Mouse (Mus musculus): Measurements from ENCODE around the gene Rab11b. TPM values are rescaled to one million over a fixed set of nuclear protein-coding genes. Genes with fewer than 3 reads are reported as not detected.
A peak's percentile ranks its signal among the peaks of the same experiment; 100 is the strongest.

The Rab11b gene
- polyA plus RNA-seq, 1 experiment = 406 TPM

DNA sequence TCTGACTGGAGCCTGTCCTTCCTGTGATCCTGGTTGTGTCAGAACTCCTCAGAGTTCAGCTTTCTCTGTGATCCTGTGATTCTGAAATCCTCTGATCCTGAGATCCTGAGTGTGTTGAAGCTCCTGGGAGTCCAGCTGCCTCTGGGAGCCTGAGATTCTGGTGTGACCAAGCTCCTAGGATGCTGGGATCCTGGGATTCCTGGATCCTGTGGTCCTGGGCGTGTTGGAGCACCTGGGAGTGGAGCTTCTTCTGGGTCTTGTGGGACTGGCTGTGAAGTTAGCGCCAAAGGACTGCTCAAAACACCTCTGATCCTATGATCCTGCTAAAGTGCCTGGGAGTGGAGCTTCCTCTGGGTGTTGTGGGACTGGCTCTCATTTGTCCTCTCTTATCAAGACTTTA is 31.9 kb downstream of the Rab11b start:
- Histone ChIP-seq H3K4me1 (ENCODE audit: control insufficient read depth, insufficient read depth, low read length) (no peaks in the 10 kb centered on the region), H3K4me3 (replicated peaks; ENCODE audit: extremely low read depth, low read depth, low read length) (no peak overlapping the region)
- WGBS = 70% methylated on average over 2 of the region's 2 CpGs
- DNase-seq = no peak
- TF ChIP-seq POLR2A (IDR thresholded peaks at IDR 0.05; ENCODE audit: borderline replicate concordance, extremely low read depth, low read depth, low read length) (no peak), CTCF (IDR thresholded peaks at IDR 0.05; ENCODE audit: insufficient read depth, low read length) (no peak)

DNA sequence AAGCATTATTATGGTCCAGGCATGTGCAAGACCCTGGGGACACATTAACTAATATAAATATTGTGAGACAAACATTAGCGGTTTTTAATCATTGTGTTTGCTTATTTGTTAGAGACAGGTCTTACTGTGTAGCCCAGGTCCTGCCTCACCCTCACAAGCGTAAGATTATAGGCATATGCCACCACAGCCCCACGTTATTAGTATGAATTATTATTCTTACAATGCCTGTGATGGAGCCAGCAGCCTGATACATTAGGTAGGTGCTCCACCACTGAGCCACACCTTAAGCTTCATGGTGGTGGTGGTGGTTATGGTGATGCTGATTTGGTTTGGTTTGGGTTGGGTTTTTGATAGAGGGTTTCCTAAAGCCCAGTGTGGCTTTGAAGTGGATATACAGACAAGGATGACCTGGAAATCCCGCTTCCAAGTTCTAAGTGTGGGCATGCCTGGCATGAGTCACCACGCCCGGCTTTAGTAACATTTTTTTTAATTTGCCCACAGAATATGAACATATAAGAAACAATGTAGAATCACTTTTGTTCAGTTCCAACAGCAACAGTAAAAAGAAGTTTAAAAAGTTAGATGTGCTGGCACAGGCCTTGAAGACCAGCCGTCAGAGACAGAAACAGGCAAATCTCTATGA is 40.5 kb downstream of the Rab11b start:
- TF ChIP-seq CTCF (IDR thresholded peaks at IDR 0.05; ENCODE audit: insufficient read depth, low read length) (no peak), POLR2A (IDR thresholded peaks at IDR 0.05; ENCODE audit: borderline replicate concordance, extremely low read depth, low read depth, low read length) (no peak)
- H3K4me3 ChIP-seq (replicated peaks; ENCODE audit: extremely low read depth, low read depth, low read length) = no peak overlapping the region
- 92% methylated on average over 7 of the region's 7 CpGs for WGBS
- no peak for DNase-seq
- no peaks in the 10 kb centered on the region; the same call in 1 of the 2 replicates for H3K4me1 ChIP-seq (ENCODE audit: control insufficient read depth, insufficient read depth, low read length)

DNA sequence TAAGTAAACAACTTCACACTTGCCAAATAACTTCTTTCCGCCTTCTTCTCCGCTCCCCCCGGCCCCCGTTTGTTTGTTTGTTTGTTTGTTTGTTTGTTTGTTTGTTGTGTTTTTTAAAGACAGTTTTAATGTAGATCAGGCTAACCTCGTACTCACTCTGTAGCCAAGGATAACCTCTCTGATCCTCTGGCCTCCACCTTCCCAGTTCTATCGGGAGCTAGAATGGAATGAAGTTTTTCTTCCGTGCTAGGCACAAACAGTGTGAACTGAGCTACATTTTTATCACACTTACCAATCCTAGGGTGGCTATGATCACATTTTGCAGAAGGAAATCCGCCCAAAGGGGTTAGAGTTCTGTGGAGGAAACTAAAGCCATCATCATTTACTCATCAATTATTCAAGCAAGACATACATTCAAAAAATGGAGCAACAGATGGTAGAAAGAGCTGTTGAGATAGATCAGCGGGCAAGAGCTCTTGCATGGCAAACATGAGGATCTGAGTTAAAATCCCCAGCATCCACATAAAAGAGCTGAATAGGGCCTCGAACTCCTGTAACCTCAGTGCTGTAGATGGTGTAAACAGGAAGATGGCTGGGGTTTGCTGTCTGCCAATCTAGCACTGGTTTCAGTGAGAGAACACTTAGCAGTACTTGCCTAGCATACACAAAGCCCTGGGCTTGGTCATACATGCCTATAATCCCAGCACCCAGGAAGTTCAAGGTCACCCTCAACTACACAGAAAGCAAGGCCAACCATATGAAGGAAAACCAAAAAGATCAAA is 41.2 kb downstream of the Rab11b start:
- H3K4me3 ChIP-seq (replicated peaks; ENCODE audit: extremely low read depth, low read depth, low read length) = no peak overlapping the region
- TF ChIP-seq CTCF (IDR thresholded peaks at IDR 0.05; ENCODE audit: insufficient read depth, low read length) (no peak), POLR2A (IDR thresholded peaks at IDR 0.05; ENCODE audit: borderline replicate concordance, extremely low read depth, low read depth, low read length) (no peak)
- 43% methylated on average over 10 of the region's 10 CpGs for WGBS
- DNase-seq = no peak
- H3K4me1 ChIP-seq (ENCODE audit: control insufficient read depth, insufficient read depth, low read length) = no peaks in the 10 kb centered on the region; the same call in 1 of the 2 replicates

DNA sequence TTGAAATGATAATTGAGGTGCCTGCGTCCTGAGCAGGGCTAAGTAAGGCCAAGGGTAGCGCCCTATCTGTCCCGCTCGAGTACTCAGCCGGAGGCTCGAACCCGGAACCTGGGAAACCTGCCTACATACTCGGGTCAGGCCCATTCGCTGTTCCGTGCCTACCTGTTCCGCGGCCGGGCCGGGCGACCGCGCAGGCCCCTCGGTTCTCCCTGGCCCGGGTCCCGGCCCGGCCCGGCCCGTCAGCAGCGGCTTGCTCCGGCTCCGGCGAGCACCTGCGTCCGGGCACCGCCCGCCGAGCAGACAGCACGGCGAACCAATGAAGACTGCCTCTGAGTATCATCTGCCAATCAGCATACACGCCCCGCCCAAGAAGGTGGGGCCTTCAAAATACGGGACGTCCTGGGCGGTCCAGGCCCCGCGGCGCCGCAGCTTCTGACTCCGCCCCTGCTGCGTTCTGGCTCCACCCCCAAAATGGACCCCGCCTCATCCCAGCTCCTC is 41.9 kb downstream of the Rab11b start, which contains the start of gene March2:
March2 (minus strand) TSS at position 287 of the 498 bp plus-strand sequence.
- TF ChIP-seq POLR2A (IDR thresholded peaks at IDR 0.05; ENCODE audit: borderline replicate concordance, extremely low read depth, low read depth, low read length) = peak; percentile 69
- TF ChIP-seq CTCF (IDR thresholded peaks at IDR 0.05; ENCODE audit: insufficient read depth, low read length) = no peak
- DNase-seq = peak; percentile 98
- under 1% methylated on average over 46 of the region's 46 CpGs for WGBS
- H3K4me3 ChIP-seq (replicated peaks; ENCODE audit: extremely low read depth, low read depth, low read length) = peak within 1 kb of the TSS; percentile 91
- no peaks in the 10 kb centered on the region; the same call in 1 of the 2 replicates for H3K4me1 ChIP-seq (ENCODE audit: control insufficient read depth, insufficient read depth, low read length)

DNA sequence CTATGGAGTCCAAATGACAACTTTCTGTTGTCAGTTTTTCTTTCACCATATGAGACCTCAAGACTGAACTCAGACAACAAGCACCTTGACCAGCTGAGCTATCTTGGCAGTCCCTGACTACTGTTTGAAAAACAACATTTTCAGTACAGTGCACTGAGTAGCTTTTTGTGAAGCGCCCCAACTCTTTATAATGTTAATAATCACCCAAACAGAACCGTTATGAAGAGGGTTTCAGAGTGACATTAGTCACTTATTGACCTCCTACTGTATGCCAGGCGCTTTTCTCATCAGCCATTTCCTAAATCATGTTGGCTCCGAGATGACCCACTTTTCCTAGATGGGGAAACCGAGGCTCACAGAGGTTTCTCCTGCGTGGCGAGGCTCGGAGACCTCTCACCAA is 42.3 kb downstream of the Rab11b start:
- TF ChIP-seq CTCF (IDR thresholded peaks at IDR 0.05; ENCODE audit: insufficient read depth, low read length) = no peak
- TF ChIP-seq POLR2A (IDR thresholded peaks at IDR 0.05; ENCODE audit: borderline replicate concordance, extremely low read depth, low read depth, low read length) = no peak
- Histone ChIP-seq H3K4me3 (replicated peaks; ENCODE audit: extremely low read depth, low read depth, low read length) (peak overlapping the region; percentile 91), H3K4me1 (ENCODE audit: control insufficient read depth, insufficient read depth, low read length) (no peaks in the 10 kb centered on the region; the same call in 1 of the 2 replicates)
- WGBS = 7% methylated on average over 8 of the region's 8 CpGs
- DNase-seq = no peak

DNA sequence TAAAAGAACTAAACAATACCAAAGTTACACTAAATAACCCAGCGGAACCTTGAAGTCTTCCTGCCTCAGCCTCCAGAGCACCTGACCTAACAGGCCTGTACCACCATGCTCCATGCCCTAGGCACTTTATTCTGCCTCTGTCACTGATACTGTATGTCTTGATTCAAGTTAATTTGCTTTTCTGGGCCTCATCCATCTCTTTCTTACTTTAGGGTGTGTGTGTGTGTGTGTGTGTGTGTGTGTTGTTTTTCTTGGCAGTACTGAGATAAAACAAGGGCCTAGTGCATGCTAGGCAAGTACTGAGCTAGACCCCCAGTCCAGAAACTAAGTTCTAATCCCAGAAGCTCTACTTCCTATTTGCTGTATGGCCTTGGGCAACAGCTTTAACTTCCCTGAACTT is 43.1 kb downstream of the Rab11b start:
- DNase-seq = no peak
- Histone ChIP-seq H3K4me1 (ENCODE audit: control insufficient read depth, insufficient read depth, low read length) (no peaks in the 10 kb centered on the region; the same call in 1 of the 2 replicates), H3K4me3 (replicated peaks; ENCODE audit: extremely low read depth, low read depth, low read length) (no peak overlapping the region)
- no peak for TF ChIP-seq CTCF (IDR thresholded peaks at IDR 0.05; ENCODE audit: insufficient read depth, low read length)
- no peak for TF ChIP-seq POLR2A (IDR thresholded peaks at IDR 0.05; ENCODE audit: borderline replicate concordance, extremely low read depth, low read depth, low read length)
- WGBS = 97% methylated on average over 1 of the region's 1 CpGs

DNA sequence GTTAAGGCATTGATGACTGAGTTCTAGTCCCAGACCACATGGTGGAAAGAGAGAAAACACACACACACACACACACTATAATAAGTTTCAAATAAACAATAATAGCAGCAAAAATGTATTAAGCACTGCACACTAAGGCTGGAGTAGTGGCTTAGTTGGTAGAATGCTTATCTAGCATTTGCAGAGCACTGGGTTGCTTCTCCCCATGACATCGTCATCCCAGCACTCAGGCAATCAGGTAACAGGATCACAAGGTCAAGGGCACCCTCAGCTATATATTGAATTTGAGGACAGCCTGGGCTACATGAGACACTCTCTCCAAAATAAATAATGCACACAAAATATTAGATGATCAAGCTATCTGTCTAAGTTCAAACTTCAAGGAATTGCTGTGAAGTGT is 45.6 kb downstream of the Rab11b start:
- DNase-seq = no peak
- H3K4me1 ChIP-seq (ENCODE audit: control insufficient read depth, insufficient read depth, low read length) = no peaks in the 10 kb centered on the region; the same call in 1 of the 2 replicates
- H3K4me3 ChIP-seq (replicated peaks; ENCODE audit: extremely low read depth, low read depth, low read length) = no peak overlapping the region
- TF ChIP-seq POLR2A (IDR thresholded peaks at IDR 0.05; ENCODE audit: borderline replicate concordance, extremely low read depth, low read depth, low read length) (no peak), CTCF (IDR thresholded peaks at IDR 0.05; ENCODE audit: insufficient read depth, low read length) (no peak)
- WGBS = 94% methylated on average over 1 of the region's 1 CpGs

DNA sequence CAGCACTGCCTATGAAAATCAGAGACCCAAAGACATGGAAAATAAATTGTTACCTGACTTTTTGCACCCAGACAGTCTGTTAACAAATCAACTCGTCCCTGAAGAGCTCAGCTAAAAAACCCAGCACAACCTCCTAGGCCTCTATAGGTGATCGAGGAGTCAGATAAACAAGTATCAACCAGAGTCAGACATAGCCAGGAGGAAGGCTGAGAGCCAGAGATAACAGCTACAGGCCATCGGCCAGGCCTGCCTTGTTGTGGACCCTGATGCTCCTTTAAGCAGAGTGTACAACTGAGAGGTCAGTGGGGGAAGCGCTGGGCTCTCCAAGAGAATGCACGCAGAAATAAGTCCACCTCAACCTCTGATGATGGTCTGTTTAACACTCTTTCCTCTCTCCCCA is 47.1 kb downstream of the Rab11b start:
- Histone ChIP-seq H3K4me3 (replicated peaks; ENCODE audit: extremely low read depth, low read depth, low read length) (no peak overlapping the region), H3K4me1 (ENCODE audit: control insufficient read depth, insufficient read depth, low read length) (no peaks in the 10 kb centered on the region; the same call in 1 of the 2 replicates)
- DNase-seq = no peak
- no peak for TF ChIP-seq POLR2A (IDR thresholded peaks at IDR 0.05; ENCODE audit: borderline replicate concordance, extremely low read depth, low read depth, low read length)
- TF ChIP-seq CTCF (IDR thresholded peaks at IDR 0.05; ENCODE audit: insufficient read depth, low read length) = no peak
- 52% methylated on average over 5 of the region's 5 CpGs for WGBS

DNA sequence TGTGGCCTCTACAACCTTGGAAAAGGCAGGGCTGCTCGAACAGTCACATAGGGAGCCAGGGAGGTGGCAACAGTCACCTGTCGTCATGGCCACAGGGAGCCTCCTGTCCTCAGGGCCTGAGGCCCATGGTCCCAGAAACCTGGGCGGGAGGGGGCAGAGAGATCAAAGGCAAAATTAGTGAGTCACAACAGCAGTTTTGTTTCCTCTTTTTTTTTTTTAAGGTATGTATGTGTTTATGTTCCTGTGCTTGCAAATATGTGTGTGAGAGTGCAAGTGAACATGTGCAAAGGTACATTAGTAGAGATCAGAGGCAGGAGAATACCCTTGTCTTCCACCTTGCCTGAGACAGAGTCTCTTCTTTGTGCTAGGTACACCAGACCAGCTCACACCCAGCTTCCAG is 50.5 kb downstream of the Rab11b start:
- 76% methylated on average over 3 of the region's 3 CpGs for WGBS
- TF ChIP-seq POLR2A (IDR thresholded peaks at IDR 0.05; ENCODE audit: borderline replicate concordance, extremely low read depth, low read depth, low read length) = no peak
- TF ChIP-seq CTCF (IDR thresholded peaks at IDR 0.05; ENCODE audit: insufficient read depth, low read length) = no peak
- no peak for DNase-seq
- Histone ChIP-seq H3K4me1 (ENCODE audit: control insufficient read depth, insufficient read depth, low read length) (no peaks in the 10 kb centered on the region), H3K4me3 (replicated peaks; ENCODE audit: extremely low read depth, low read depth, low read length) (no peak overlapping the region)

Data from lung, adult 2 months (tissue).